ENCODE assay signal across 18 mouse cellular contexts in genomic region chr14:25499526-25499925, GRCm38 (mm10). TPM values are rescaled to one million over a fixed set of nuclear protein-coding genes. Genes with fewer than 3 reads are reported as not detected.
DNase-seq lines count a peak whose midpoint lies in the region; ATAC-seq lines count a peak whose summit lies in the region.
"Had no signal": no experiment of that assay in that cellular context is flagged by ENCODE, and none has a peak within 500 bp of the region (broad histone marks: within the 10 kb centered on the region; RNA-seq: fewer than 3 reads in every experiment).

No protein-coding gene starts in this region.

- no peak for DNase-seq in forebrain, embryonic 10.5 days (ENCODE audit: extremely low spot score, low spot score)
- no peak for DNase-seq in hindbrain, embryonic 11.5 days (ENCODE audit: low spot score)
- peak; percentile 49 to 56 for DNase-seq in spleen, adult 18-20 months
- DNase-seq in spleen, postnatal 14 days (ENCODE audit: low spot score in 2 of 2): no peak
- no peak for DNase-seq in cerebellum, postnatal 36 days
- no peak for DNase-seq in adrenal gland, adult 2 months
- DNase-seq: adrenal gland, adult 8-10 months; cerebellum, adult 11 months; kidney, postnatal 14 days; thymus, postnatal 25 days had no signal

- ATAC-seq in forebrain, embryonic 13.5 days: no peak
- ATAC-seq in hindbrain, embryonic 13.5 days (ENCODE audit: low FRiP score): no peak
- ATAC-seq in hindbrain, embryonic 11.5 days (ENCODE audit: low FRiP score): no peak
- ATAC-seq: forebrain, embryonic 16.5 days had no signal

- H3K4me2 ChIP-seq in forebrain, embryonic 13.5 days: no peak overlapping the region
- no peak overlapping the region for H3K4me2 ChIP-seq in hindbrain, embryonic 13.5 days
- H3K4me2 ChIP-seq in hindbrain, embryonic 11.5 days (replicated peaks; ENCODE audit: low read depth, low read length): no peak overlapping the region
- H3K4me2 ChIP-seq: intestine, embryonic 15.5 days; limb, embryonic 13.5 days had no signal

- no peaks in the 10 kb centered on the region for H3K9me3 ChIP-seq in forebrain, embryonic 13.5 days (replicated peaks)
- no peaks in the 10 kb centered on the region for H3K9me3 ChIP-seq in forebrain, embryonic 10.5 days
- no peaks in the 10 kb centered on the region for H3K9me3 ChIP-seq in hindbrain, embryonic 13.5 days
- no peaks in the 10 kb centered on the region for H3K9me3 ChIP-seq in hindbrain, embryonic 11.5 days (ENCODE audit: control insufficient read depth, low read length)
- H3K9me3 ChIP-seq: intestine, embryonic 15.5 days; limb, embryonic 13.5 days had no signal

- 81% methylated on average over 3 of the region's 3 CpGs for WGBS in forebrain, embryonic 13.5 days
- WGBS in forebrain, embryonic 10.5 days: 81% methylated on average over 3 of the region's 3 CpGs
- 69% methylated on average over 3 of the region's 3 CpGs for WGBS in hindbrain, embryonic 13.5 days
- 81% methylated on average over 3 of the region's 3 CpGs for WGBS in hindbrain, embryonic 11.5 days

- no peak overlapping the region for H3K9ac ChIP-seq in forebrain, embryonic 13.5 days
- no peak overlapping the region for H3K9ac ChIP-seq in hindbrain, embryonic 13.5 days
- no peak overlapping the region for H3K9ac ChIP-seq in hindbrain, embryonic 11.5 days (ENCODE audit: low read depth, low read length)
- H3K9ac ChIP-seq: intestine, embryonic 15.5 days; liver, embryonic 14.5 days had no signal

- peaks cover 71% of the 10 kb centered on the region for H3K4me1 ChIP-seq in forebrain, embryonic 13.5 days
- peaks cover 74% of the 10 kb centered on the region for H3K4me1 ChIP-seq in forebrain, embryonic 10.5 days
- peaks cover 86% of the 10 kb centered on the region for H3K4me1 ChIP-seq in hindbrain, embryonic 13.5 days (replicated peaks)
- H3K4me1 ChIP-seq in hindbrain, embryonic 11.5 days (replicated peaks; ENCODE audit: control insufficient read depth, insufficient read depth, low read length): peaks cover 25% of the 10 kb centered on the region

- H3K27me3 ChIP-seq in forebrain, embryonic 13.5 days: no peaks in the 10 kb centered on the region
- H3K27me3 ChIP-seq in forebrain, embryonic 10.5 days (ENCODE audit: poor library complexity, severe bottlenecking): no peaks in the 10 kb centered on the region
- H3K27me3 ChIP-seq in hindbrain, embryonic 13.5 days: no peaks in the 10 kb centered on the region
- no peaks in the 10 kb centered on the region for H3K27me3 ChIP-seq in hindbrain, embryonic 11.5 days (ENCODE audit: control insufficient read depth, insufficient read depth, low read length)
- H3K27me3 ChIP-seq: intestine, embryonic 15.5 days; limb, embryonic 13.5 days had no signal

- 0 out of 2 replicates have a peak overlapping the region, but pooled peaks have one; percentile 8 for H3K27ac ChIP-seq in forebrain, embryonic 13.5 days
- H3K27ac ChIP-seq in forebrain, embryonic 10.5 days: no peak overlapping the region
- peak overlapping the region; percentile 89 for H3K27ac ChIP-seq in hindbrain, embryonic 13.5 days
- no peak overlapping the region for H3K27ac ChIP-seq in hindbrain, embryonic 11.5 days (ENCODE audit: low read depth, low read length)
- H3K27ac ChIP-seq: intestine, embryonic 15.5 days; left cerebral cortex, adult 2 months; limb, embryonic 13.5 days; liver, embryonic 14.5 days had no signal

- no peak overlapping the region for H3K4me3 ChIP-seq in forebrain, embryonic 13.5 days
- H3K4me3 ChIP-seq in forebrain, embryonic 10.5 days: no peak overlapping the region
- H3K4me3 ChIP-seq in hindbrain, embryonic 13.5 days: no peak overlapping the region
- no peak overlapping the region for H3K4me3 ChIP-seq in hindbrain, embryonic 11.5 days (ENCODE audit: low read depth, low read length)
- H3K4me3 ChIP-seq: intestine, embryonic 15.5 days; left cerebral cortex, adult 2 months; limb, embryonic 13.5 days; myocyte had no signal

- H3K36me3 ChIP-seq in forebrain, embryonic 13.5 days (ENCODE audit: poor library complexity, severe bottlenecking): peaks cover 23% of the 10 kb centered on the region
- peaks cover 30% of the 10 kb centered on the region for H3K36me3 ChIP-seq in forebrain, embryonic 10.5 days (replicated peaks)
- peaks cover 20% of the 10 kb centered on the region for H3K36me3 ChIP-seq in hindbrain, embryonic 13.5 days
- peaks cover 7% of the 10 kb centered on the region for H3K36me3 ChIP-seq in hindbrain, embryonic 11.5 days (ENCODE audit: control insufficient read depth, insufficient read depth, low read length)

RNA-seq across cellular contexts. Expression of gene Zmiz1, which starts 40.5 kb away (rescaled TPM):
- 57.2 and 61.3 TPM in 2 replicates for polyA plus RNA-seq in forebrain, embryonic 13.5 days (2015; fragmentation: Nextera tagmentation; extraction: Ambion mirVana)
- polyA plus RNA-seq in forebrain, embryonic 10.5 days (2016; fragmentation: Nextera tagmentation; extraction: Ambion mirVana): 38.8 and 42.5 TPM in 2 replicates
- polyA plus RNA-seq in hindbrain, embryonic 13.5 days (2015; fragmentation: Nextera tagmentation; extraction: Ambion mirVana): 58.5 and 65.3 TPM in 2 replicates
- 47.5 and 57.0 TPM in 2 replicates for polyA plus RNA-seq in hindbrain, embryonic 11.5 days (2014; fragmentation: Nextera tagmentation; extraction: Ambion mirVana)
- 100 to 1,000 TPM in 1 of 2 experiments, 10 to 100 TPM in 1; 90.8 to 142 TPM for total RNA-seq in adrenal gland, adult 2 months (2021)
- polyA plus RNA-seq in adrenal gland, adult 2 months (2012; rRNA removed): 72.7 and 95.8 TPM in 2 replicates

Comparison
In these comparisons a context has a peak if more than half of its experiments do, and no peak if none do; other contexts are left out.
1. H3K27ac ChIP-seq: peak in forebrain, embryonic 13.5 days (single experiment) and hindbrain, embryonic 13.5 days (single experiment); none in forebrain, embryonic 10.5 days (single experiment) and hindbrain, embryonic 11.5 days (single experiment).
2. DNase-seq: peak in spleen, adult 18-20 months (2 of 2); none in forebrain, embryonic 10.5 days (single experiment), hindbrain, embryonic 11.5 days (single experiment), spleen, postnatal 14 days (0 of 2), cerebellum, postnatal 36 days (0 of 2) and adrenal gland, adult 2 months (single experiment).